Mouse (Mus musculus) lung, adult 2 months (tissue): ENCODE measurements around the gene Dhx29.

ENCODE experiments used
- CTCF ChIP-seq: fragments of 200-500 bp; IDR thresholded peaks from 2 replicates; pipeline ENCODE4 v1.5.1; 2011; ENCODE audit warnings: mild to moderate bottlenecking, low read length, control low read depth; ENCODE audit not compliant: insufficient read depth
- POLR2A ChIP-seq: fragments of 200-500 bp; IDR thresholded peaks from 2 replicates; pipeline ENCODE4 v1.6.1; 2011; ENCODE audit warnings: low read depth, mild to moderate bottlenecking, control low read depth, low read length, borderline replicate concordance; ENCODE audit errors: extremely low read depth

DNA sequence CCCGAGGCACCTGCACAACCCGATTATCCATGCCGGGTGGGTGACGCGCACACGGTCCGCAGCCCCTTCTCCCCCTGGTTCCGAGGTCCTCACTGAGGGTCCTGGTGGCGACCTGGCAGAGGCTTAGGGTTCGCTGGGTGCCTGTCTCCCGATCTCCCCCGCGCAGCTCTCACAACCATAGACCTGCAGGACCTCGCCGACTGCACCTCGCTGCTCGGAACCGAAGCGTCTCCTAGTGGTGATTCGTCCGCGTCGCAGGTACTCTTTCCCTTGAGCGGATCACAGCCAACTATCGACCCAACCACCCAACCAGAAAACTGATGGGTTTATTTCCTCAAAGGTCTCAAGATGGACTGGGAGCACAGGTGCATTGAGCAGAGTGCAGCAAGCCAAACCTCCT lies 66.9 kb downstream of the Dhx29 start:
- TF ChIP-seq POLR2A: no peak
- TF ChIP-seq CTCF: peak; percentile 72
